Mouse (Mus musculus) stomach, embryonic 14.5 days (tissue): ENCODE data around the gene Zfp334. TPM values are rescaled to one million over a fixed set of nuclear protein-coding genes. Genes with fewer than 3 reads are reported as not detected.

Source experiments
- ATAC-seq: fragments of 200-750 bp; cut with Nextera tagmentation; 2 replicates; pipeline ENCODE4 v1.8.0; 2017; ENCODE audit warnings: low read depth, moderate TSS enrichment; ENCODE audit not compliant: insufficient number of reproducible peaks, insufficient read depth, low FRiP score
- H3K27ac ChIP-seq: fragments of 300-500 bp; sonication (generic); 2 replicates; pipeline ENCODE4 v1.5.1; 2014; ENCODE audit warnings: mild to moderate bottlenecking, low read length, moderate library complexity, mixed read lengths
- H3K27me3 ChIP-seq: fragments of 300-500 bp; sonication (generic); 2 replicates; pipeline ENCODE4 v1.6.1; 2014; ENCODE audit warnings: low read length, control low read depth, mixed read lengths; ENCODE audit not compliant: control insufficient read depth, insufficient read depth
- H3K36me3 ChIP-seq: fragments of 300-500 bp; sonication (generic); 2 replicates; pipeline ENCODE4 v1.6.1; 2014; ENCODE audit warnings: mild to moderate bottlenecking, control low read depth, low read length, moderate library complexity, mixed read lengths; ENCODE audit not compliant: control insufficient read depth, insufficient read depth
- H3K4me1 ChIP-seq: fragments of 300-500 bp; sonication (generic); 2 replicates; pipeline ENCODE4 v1.6.1; 2014; ENCODE audit warnings: low read length, control low read depth, mixed read lengths; ENCODE audit not compliant: control insufficient read depth, insufficient read depth
- H3K4me2 ChIP-seq: fragments of 300-500 bp; sonication (generic); replicated peaks from 2 replicates; pipeline ENCODE4 v1.6.1; 2014; ENCODE audit warnings: low read depth, low read length, control low read depth
- H3K4me3 ChIP-seq: fragments of 300-500 bp; sonication (generic); 2 replicates; pipeline ENCODE4 v1.5.1; 2014; ENCODE audit warnings: low read depth, low read length, control low read depth
- H3K9ac ChIP-seq: fragments of 300-500 bp; sonication (generic); replicated peaks from 2 replicates; pipeline ENCODE4 v1.6.1; 2014; ENCODE audit warnings: low read depth, mild to moderate bottlenecking, control low read depth, low read length, moderate library complexity, mixed read lengths
- H3K9me3 ChIP-seq: fragments of 300-500 bp; sonication (generic); 2 replicates; pipeline ENCODE4 v1.6.1; 2016; ENCODE audit warnings: low read depth, low read length, control low read depth; ENCODE audit not compliant: control insufficient read depth
- WGBS: fragments of 180-500 bp; shearing (Covaris S2); extraction: QIAGEN DNeasy Blood & Tissue Kit; methylation state at CpG from one replicate; pipeline ENCODE4 v1.1.7; 2014; 5-methylcytosine and 5-hydroxymethylcytosine counted together
- polyA plus RNA-seq: library from polyadenylated mRNA; unstranded; fragments of >200 nt; fragmentation: Nextera tagmentation; extraction: Ambion mirVana; gene quantifications from 2 replicates; pipeline ENCODE4 v1.2.1, GENCODE M21; 2014

The Zfp334 gene
- 9.6 and 10.3 TPM in 2 replicates for polyA plus RNA-seq

DNA sequence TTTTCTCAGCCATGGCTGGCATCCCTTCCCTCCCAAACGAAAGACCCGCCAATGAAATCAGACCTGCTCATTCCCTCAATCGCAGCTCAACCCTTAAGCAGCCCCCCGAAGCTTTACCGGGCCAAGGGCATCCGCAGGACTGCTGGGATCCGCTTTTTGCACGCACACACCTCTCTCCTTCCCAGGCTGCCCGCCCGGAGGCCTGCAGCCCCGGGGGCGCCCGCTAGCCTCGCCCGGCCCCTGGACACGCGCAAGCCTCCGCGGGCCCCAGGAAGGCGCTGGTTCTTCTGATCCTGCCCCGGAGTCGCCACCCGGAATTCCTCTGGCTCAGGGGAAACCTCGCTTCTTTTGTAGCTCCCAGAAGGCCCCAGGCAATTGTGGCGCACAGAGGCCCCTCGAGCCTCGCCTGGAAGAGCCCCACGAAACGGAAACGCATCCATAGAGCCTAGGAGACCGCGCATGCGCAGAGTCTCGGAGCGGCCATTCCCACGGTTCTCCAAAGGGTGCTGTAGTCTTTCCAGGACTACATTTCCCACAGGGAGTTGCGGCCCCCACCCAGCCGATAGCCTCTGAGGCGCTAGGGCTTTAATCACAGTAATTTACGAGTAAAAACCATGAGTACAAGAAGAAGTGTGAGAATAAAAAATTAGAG, at the start of gene Zfp334:
Gene Zfp334, minus strand, starts transcription at position 416 of the 652 bp plus-strand sequence.
- H3K27ac ChIP-seq = peak within 1 kb of the TSS; percentile 82
- H3K9me3 ChIP-seq = no peaks in the 10 kb centered on the region
- peaks cover 5% of the 10 kb centered on the region; the same call in 1 of the 2 replicates for H3K4me1 ChIP-seq
- H3K9ac ChIP-seq = peak within 1 kb of the TSS; percentile 68
- peak; percentile 90 for ATAC-seq
- H3K4me3 ChIP-seq = peak within 1 kb of the TSS; percentile 57
- peak within 1 kb of the TSS; percentile 57 for H3K4me2 ChIP-seq
- WGBS = under 1% methylated on average over 40 of the region's 40 CpGs
- no peaks in the 10 kb centered on the region for H3K27me3 ChIP-seq
- H3K36me3 ChIP-seq = peaks cover 37% of the 10 kb centered on the region

DNA sequence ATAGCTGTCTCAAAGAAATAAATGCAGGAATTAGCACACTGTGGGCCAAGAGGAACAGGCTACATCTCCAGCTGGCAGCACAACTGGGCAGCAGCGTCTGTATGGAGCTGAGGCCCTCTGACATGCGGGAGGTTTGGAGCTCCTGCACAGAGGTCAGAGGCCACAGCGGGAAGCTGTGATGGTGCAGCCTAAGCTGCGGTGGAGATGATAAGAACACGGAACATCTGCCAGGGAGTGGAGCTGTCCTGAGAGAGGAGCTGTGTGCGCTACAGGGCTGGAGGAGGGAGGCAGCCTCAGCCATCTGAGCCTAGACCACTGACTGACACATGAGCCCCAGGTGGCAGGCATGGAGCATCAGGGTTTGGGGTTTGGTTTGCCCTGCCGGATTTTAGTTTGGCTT, 40.6 kb upstream of the Zfp334 start:
- no peaks in the 10 kb centered on the region for H3K27me3 ChIP-seq
- no peaks in the 10 kb centered on the region for H3K36me3 ChIP-seq
- no peak overlapping the region for H3K4me2 ChIP-seq
- 21% methylated on average over 7 of the region's 7 CpGs for WGBS
- H3K4me3 ChIP-seq = no peak overlapping the region
- no peaks in the 10 kb centered on the region for H3K9me3 ChIP-seq
- no peak overlapping the region for H3K9ac ChIP-seq
- no peaks in the 10 kb centered on the region for H3K4me1 ChIP-seq
- no peak for ATAC-seq
- no peak overlapping the region for H3K27ac ChIP-seq

DNA sequence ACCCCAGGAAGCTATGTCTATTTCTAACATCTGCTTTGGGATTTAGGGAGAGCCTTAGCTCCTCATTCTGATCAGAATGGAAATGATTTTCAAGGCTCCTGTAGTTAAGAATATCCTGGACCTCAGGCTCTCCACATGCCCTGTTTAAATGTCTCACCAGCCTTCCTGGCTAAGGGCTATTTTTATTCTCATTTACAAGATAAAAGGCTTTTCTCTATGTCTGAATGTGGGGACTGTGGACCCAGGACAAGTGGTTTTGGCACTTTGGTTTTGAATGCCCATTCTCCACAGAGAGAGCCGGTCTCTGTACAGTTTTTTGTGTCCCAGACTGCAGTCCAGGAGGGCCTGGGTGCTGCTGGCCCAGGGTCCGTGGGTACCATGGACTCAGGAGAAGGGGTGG, 32.1 kb upstream of the Zfp334 start:
- Histone ChIP-seq H3K9me3 (no peaks in the 10 kb centered on the region), H3K4me2 (no peak overlapping the region), H3K9ac (no peak overlapping the region), H3K4me1 (no peaks in the 10 kb centered on the region), H3K27me3 (no peaks in the 10 kb centered on the region), H3K27ac (no peak overlapping the region), H3K36me3 (no peaks in the 10 kb centered on the region), H3K4me3 (no peak overlapping the region)
- WGBS = 82% methylated on average over 2 of the region's 2 CpGs
- ATAC-seq = no peak

DNA sequence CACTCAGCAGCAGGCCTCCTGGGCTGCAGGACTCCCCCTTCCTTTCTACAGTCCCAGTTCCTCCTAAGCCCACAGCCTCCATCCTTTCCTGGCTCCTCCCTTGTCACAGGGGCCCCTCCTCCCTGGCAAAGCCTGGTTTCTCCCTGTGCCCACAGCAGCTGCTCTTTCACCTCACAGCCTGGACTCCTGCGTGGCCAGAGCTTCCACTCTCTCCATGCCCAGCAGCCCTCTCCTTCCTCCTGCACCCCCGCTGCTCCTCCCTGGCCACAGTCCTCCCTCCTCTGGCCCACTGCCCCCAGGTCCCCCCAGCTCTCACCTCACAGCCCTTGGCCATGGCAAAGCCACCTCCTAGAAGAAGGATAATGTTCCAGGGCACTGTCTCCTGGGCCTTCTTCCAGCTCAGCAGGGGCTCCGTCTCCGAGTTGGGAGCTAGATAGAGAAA, 31.6 kb upstream of the Zfp334 start:
- H3K9ac ChIP-seq = no peak overlapping the region
- H3K27ac ChIP-seq = no peak overlapping the region

DNA sequence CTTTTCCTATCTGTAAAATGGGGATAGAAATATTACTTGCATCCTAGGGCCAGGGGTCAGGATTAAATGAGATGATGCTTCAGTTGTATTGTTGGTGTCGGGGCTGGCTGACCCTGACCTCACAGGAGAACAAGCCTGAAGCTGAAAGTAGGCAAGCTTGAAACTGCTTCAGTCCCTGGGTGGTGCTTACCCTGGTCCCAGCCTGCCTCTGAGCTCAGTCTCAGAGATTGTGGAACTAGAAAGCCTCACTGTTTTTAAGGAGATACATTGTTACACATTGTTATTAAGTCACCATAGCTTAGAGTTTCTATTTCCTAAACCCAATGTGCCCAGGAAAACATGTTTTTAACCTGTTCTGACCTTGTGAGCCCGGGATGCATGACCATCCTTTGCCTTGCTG, 30.5 kb upstream of the Zfp334 start:
- Histone ChIP-seq H3K4me1 (no peaks in the 10 kb centered on the region), H3K9ac (no peak overlapping the region), H3K36me3 (no peaks in the 10 kb centered on the region), H3K4me3 (no peak overlapping the region), H3K27ac (no peak overlapping the region), H3K9me3 (no peaks in the 10 kb centered on the region), H3K4me2 (no peak overlapping the region), H3K27me3 (no peaks in the 10 kb centered on the region)
- WGBS = 79% methylated on average over 2 of the region's 2 CpGs
- no peak for ATAC-seq

More for the DNA sequence above, 31.6 kb upstream of the Zfp334 start:
- Histone ChIP-seq H3K4me3 (no peak overlapping the region), H3K4me2 (no peak overlapping the region), H3K27me3 (no peaks in the 10 kb centered on the region), H3K36me3 (no peaks in the 10 kb centered on the region), H3K4me1 (no peaks in the 10 kb centered on the region), H3K9me3 (no peaks in the 10 kb centered on the region)
- WGBS = 75% methylated on average over 4 of the region's 4 CpGs
- ATAC-seq = no peak

DNA sequence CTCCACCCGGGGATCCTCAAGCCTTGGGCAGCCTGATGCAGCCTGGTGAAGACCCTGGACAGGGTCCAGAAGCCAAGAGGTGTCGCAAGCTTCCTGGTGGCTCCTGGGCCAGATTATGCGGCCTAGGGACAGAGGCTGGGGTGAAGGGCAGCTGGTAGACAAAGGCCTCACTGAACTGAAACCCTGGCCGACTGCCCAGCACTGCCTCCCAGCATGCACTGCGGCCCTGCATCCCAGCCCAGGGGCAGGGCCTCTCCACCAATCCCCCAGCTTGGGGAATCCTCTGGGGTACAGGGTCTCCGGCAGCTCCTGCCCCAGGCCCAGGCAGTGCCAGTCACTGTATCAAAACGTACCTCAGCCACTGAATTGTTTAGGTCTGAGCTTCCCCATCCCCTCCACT, 29.2 kb upstream of the Zfp334 start:
- ATAC-seq = 0 out of 2 replicates have a peak, but pooled peaks have one; percentile 39
- Histone ChIP-seq H3K9ac (no peak overlapping the region), H3K27ac (no peak overlapping the region), H3K36me3 (no peaks in the 10 kb centered on the region), H3K4me1 (no peaks in the 10 kb centered on the region), H3K9me3 (no peaks in the 10 kb centered on the region), H3K27me3 (no peaks in the 10 kb centered on the region), H3K4me2 (no peak overlapping the region), H3K4me3 (no peak overlapping the region)
- WGBS = 76% methylated on average over 7 of the region's 7 CpGs

DNA sequence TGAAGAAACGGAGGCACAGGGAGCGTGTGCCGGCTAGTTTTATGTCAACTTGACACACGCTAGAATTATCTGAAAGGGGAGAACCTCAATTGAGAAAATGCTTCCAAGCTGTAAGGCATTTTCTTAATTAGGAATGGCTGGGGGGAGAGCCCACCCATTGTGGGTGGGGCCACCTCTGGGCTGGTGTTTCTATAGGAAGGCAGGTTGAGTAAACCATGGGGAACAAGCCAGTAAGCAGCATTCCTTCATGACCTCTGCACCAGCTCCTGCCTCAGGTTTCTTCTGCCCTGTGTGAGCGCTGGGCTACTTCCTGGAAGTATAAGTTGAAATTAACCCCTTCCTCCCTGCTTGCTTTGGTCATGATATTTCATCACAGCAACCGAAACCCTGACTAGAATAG, 27.7 kb upstream of the Zfp334 start:
- no peak for ATAC-seq
- Histone ChIP-seq H3K36me3 (no peaks in the 10 kb centered on the region), H3K4me2 (no peak overlapping the region), H3K9me3 (no peaks in the 10 kb centered on the region), H3K9ac (no peak overlapping the region), H3K4me3 (no peak overlapping the region), H3K27ac (no peak overlapping the region), H3K4me1 (no peaks in the 10 kb centered on the region), H3K27me3 (no peaks in the 10 kb centered on the region)
- WGBS = 54% methylated on average over 6 of the region's 6 CpGs

DNA sequence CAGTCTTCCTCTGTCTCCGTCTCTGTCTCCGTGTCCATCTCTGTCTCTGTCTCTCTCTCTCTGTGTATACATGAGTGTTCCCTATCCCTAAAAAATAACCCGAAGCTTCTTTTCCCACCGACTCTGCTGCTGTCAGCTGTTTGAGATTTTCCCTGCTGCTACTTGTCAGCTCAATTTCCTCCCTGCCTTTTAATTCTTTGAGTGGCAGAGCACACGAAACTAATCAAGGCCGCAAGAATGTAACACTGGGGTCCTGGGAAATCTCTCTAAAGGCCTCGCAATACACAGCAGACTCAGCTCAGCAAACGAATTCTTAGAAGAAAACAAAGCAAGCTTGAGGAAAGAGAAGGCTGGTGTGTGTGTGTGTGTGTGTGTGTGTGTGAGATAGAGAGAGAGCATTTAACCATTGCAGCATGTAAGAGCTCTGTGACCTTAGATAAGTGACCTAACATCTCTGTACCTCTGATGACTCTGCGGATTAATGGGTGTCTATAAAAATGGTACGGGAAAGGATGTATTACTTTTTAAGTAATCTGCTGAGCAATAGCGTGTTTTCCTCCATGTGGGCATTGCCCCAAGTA, 27.2 kb upstream of the Zfp334 start:
- H3K4me3 ChIP-seq = no peak overlapping the region
- ATAC-seq = no peak
- H3K9ac ChIP-seq = no peak overlapping the region
- H3K27me3 ChIP-seq = no peaks in the 10 kb centered on the region
- no peaks in the 10 kb centered on the region for H3K9me3 ChIP-seq
- H3K4me2 ChIP-seq = no peak overlapping the region
- no peaks in the 10 kb centered on the region for H3K4me1 ChIP-seq
- WGBS = 42% methylated on average over 11 of the region's 11 CpGs
- no peak overlapping the region for H3K27ac ChIP-seq
- no peaks in the 10 kb centered on the region for H3K36me3 ChIP-seq
